Mouse (Mus musculus) fat pad, adult 2 months (tissue): ENCODE results near the gene Cst10.

ENCODE experiments used
- DNase-seq: peaks from one replicate; pipeline ENCODE4 v3.0.0-alpha.2; 2011; ENCODE audit warnings: low read depth, low spot score; ENCODE audit errors: extremely low read depth

The Cst10 gene

GRCm38 (mm10) chr2:149404757-149405156 lies at the start of gene Cst10:
TSS of gene Cst10 (plus strand) at chr2:149405057.
- no peak for DNase-seq

- no peak for DNase-seq
Observed at GRCm38 (mm10) chr2:149392951-149393350, 11.9 kb upstream of the Cst10 start.

- no peak for DNase-seq
Observed at GRCm38 (mm10) chr2:149422564-149422963, 17.7 kb downstream of the Cst10 start.
